ENCODE assay signal across 10 mouse cellular contexts in the genomic region with DNA sequence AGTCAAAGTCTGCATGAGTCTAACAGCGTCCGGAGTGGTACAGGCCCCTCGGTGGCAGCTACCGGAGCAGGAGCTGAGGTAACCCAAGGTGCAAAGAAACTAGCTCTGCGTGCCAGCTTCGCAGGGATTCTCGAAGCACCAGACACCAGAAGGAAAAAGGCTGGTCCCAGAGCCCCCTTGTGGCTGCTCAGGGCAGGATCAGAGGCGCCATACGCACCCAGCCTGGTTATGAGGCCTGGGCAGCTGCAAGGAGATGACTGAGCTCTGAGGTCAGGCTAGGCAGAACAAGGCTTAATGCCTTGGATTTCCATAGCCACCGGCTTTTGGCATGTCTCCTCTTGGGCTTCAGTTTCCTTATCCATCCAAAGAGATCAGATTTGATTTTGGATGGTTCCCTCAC. TPM values are rescaled to one million over a fixed set of nuclear protein-coding genes. Genes with fewer than 3 reads are reported as not detected.
DNase-seq lines count a peak whose midpoint lies in the region; ATAC-seq and TF ChIP-seq lines count a peak whose summit lies in the region.
"Had no signal": no experiment of that assay in that cellular context is flagged by ENCODE, and none has a peak within 500 bp of the region (broad histone marks: within the 10 kb centered on the region; RNA-seq: fewer than 3 reads in every experiment).

No protein-coding gene starts in this region.

- H3K27me3 ChIP-seq in hindbrain, embryonic 10.5 days (ENCODE audit: insufficient read depth, poor library complexity, severe bottlenecking) = peaks cover 100% of the 10 kb centered on the region
- peaks cover 100% of the 10 kb centered on the region for H3K27me3 ChIP-seq in hindbrain, embryonic 12.5 days
- H3K27me3 ChIP-seq in C2C12 (ENCODE audit: control insufficient read depth, insufficient read depth, insufficient read length) = no peaks in the 10 kb centered on the region

- H3K4me2 ChIP-seq in hindbrain, embryonic 12.5 days (replicated peaks) = no peak overlapping the region; the same call in 1 of the 2 replicates
- H3K4me2 ChIP-seq: embryonic facial prominence, embryonic 13.5 days had no signal

- no peaks in the 10 kb centered on the region for H3K79me3 ChIP-seq in C2C12 (ENCODE audit: low read depth)

- peak; percentile 87 for TF ChIP-seq CTCF in C2C12 (IDR thresholded peaks at IDR 0.05; ENCODE audit: control insufficient read depth, insufficient read depth, insufficient read length)

- H3K36me3 ChIP-seq in hindbrain, embryonic 10.5 days = no peaks in the 10 kb centered on the region
- H3K36me3 ChIP-seq in hindbrain, embryonic 12.5 days = no peaks in the 10 kb centered on the region
- no peaks in the 10 kb centered on the region for H3K36me3 ChIP-seq in C2C12 (ENCODE audit: control insufficient read depth, insufficient read depth)
- H3K36me3 ChIP-seq: embryonic facial prominence, embryonic 13.5 days had no signal

- H3K4me1 ChIP-seq in hindbrain, embryonic 10.5 days (replicated peaks) = peaks cover 54% of the 10 kb centered on the region
- H3K4me1 ChIP-seq in hindbrain, embryonic 12.5 days = peaks cover 48% of the 10 kb centered on the region

- no peak overlapping the region for H3ac ChIP-seq in C2C12 (ENCODE audit: control insufficient read depth, insufficient read length, low read depth)

- no peak overlapping the region for H3K9ac ChIP-seq in hindbrain, embryonic 12.5 days
- H3K9ac ChIP-seq: embryonic facial prominence, embryonic 13.5 days had no signal

- H3K4me3 ChIP-seq in hindbrain, embryonic 10.5 days = no peak overlapping the region
- H3K4me3 ChIP-seq in hindbrain, embryonic 12.5 days = no peak overlapping the region
- no peak overlapping the region for H3K4me3 ChIP-seq in C2C12 (ENCODE audit: insufficient read depth, poor library complexity, severe bottlenecking)
- H3K4me3 ChIP-seq: embryonic facial prominence, embryonic 13.5 days had no signal

- DNase-seq in hindbrain, embryonic 10.5 days (ENCODE audit: low spot score) = peak; percentile 82
- DNase-seq in ZHBTc4 (ENCODE audit: low read depth, low spot score) = peak; percentile 82
- peak; percentile 78 for DNase-seq in forelimb bud, embryonic 11.5 days (ENCODE audit: low read depth, low spot score)
- peak; percentile 67 to 86 for DNase-seq in kidney, postnatal 36 days
- DNase-seq in thymus, postnatal 25 days = peak; percentile 53

- H3K9me3 ChIP-seq in hindbrain, embryonic 10.5 days = no peaks in the 10 kb centered on the region
- no peaks in the 10 kb centered on the region for H3K9me3 ChIP-seq in hindbrain, embryonic 12.5 days (replicated peaks)
- H3K9me3 ChIP-seq: embryonic facial prominence, embryonic 13.5 days had no signal

- H3K27ac ChIP-seq in hindbrain, embryonic 10.5 days = no peak overlapping the region
- no peak overlapping the region; the same call in 1 of the 2 replicates for H3K27ac ChIP-seq in hindbrain, embryonic 12.5 days
- H3K27ac ChIP-seq: embryonic facial prominence, embryonic 13.5 days; macrophage had no signal

- WGBS in hindbrain, embryonic 10.5 days = 8% methylated on average over 10 of the region's 10 CpGs
- WGBS in hindbrain, embryonic 12.5 days = 5% methylated on average over 10 of the region's 10 CpGs

- no peaks in the 10 kb centered on the region for H3K79me2 ChIP-seq in C2C12 (ENCODE audit: control insufficient read depth, insufficient read depth)

- ATAC-seq in hindbrain, embryonic 12.5 days (ENCODE audit: low FRiP score) = no peak
- peak; percentile 32; the same call in 1 of the 2 replicates for ATAC-seq in monocyte, adult 5-6 weeks (replicated peaks; ENCODE audit: insufficient number of reproducible peaks, low FRiP score, low TSS enrichment, poor library complexity, severe bottlenecking)

TF ChIP-seq in C2C12, 6 proteins besides CTCF, POLR2A, EP300 and RAD21:
- TF ChIP-seq MAX (IDR thresholded peaks at IDR 0.05) (peak; percentile 77), MYOD1 (IDR thresholded peaks at IDR 0.05; ENCODE audit: control insufficient read depth, insufficient read length, low read depth) (peak; percentile 75), FOSL1 (IDR thresholded peaks at IDR 0.05; ENCODE audit: insufficient read depth, low read length, poor library complexity, severe bottlenecking) (no peak)

RNA-seq across cellular contexts. Expression of a gene that starts 5.6 kb away (rescaled TPM):
- polyA plus RNA-seq in hindbrain, embryonic 10.5 days (2016; fragmentation: Nextera tagmentation; extraction: Ambion mirVana) = 24.3 TPM in 2 replicates
- polyA plus RNA-seq in hindbrain, embryonic 12.5 days (2016; fragmentation: Nextera tagmentation; extraction: Ambion mirVana) = 31.3 and 34.4 TPM in 2 replicates
- 15.7 TPM for polyA plus RNA-seq in C2C12 (2012; fragmentation: generic; extraction: Trizol)
- 3.2 to 7.1 TPM (median 5.3 TPM) in 3 replicates for total RNA-seq in monocyte, adult 5-6 weeks (2017)
